Mouse (Mus musculus): ENCODE measurements around the gene Supt16. TPM values are rescaled to one million over a fixed set of nuclear protein-coding genes. Genes with fewer than 3 reads are reported as not detected.

The Supt16 gene
- polyA plus RNA-seq, 1 experiment, result 224 TPM

- H3K27me3 ChIP-seq (ENCODE audit: control insufficient read depth, insufficient read depth, low read length, poor library complexity, severe bottlenecking), result no peaks in the 10 kb centered on the region
- peaks cover 11% of the 10 kb centered on the region for H3K36me3 ChIP-seq (ENCODE audit: control insufficient read depth, insufficient read depth, low read length, poor library complexity, severe bottlenecking)
- no peak overlapping the region for H3K9ac ChIP-seq (ENCODE audit: low read depth, poor library complexity, severe bottlenecking)
- H3K4me3 ChIP-seq (ENCODE audit: low read depth, low read length), result no peak overlapping the region
- no peak for TF ChIP-seq CTCF (IDR thresholded peaks at IDR 0.05; ENCODE audit: low read depth, low read length)
- no peak for TF ChIP-seq EP300 (IDR thresholded peaks at IDR 0.05; ENCODE audit: insufficient read depth, low read depth, low read length)
- TF ChIP-seq POLR2A (IDR thresholded peaks at IDR 0.05; ENCODE audit: insufficient read depth, low read length), result no peak
- no peak overlapping the region for H3K27ac ChIP-seq (ENCODE audit: insufficient read depth, low read length)
- H3K9me3 ChIP-seq (replicated peaks; ENCODE audit: control insufficient read depth, insufficient read depth, low read length, poor library complexity, severe bottlenecking), result no peaks in the 10 kb centered on the region
- no peaks in the 10 kb centered on the region for H3K4me1 ChIP-seq (ENCODE audit: control insufficient read depth, insufficient read depth, low read length)
These were observed 42.2 kb downstream of the Supt16 start for GRCm38 (mm10) chr14:52155008-52155407.

- Histone ChIP-seq H3K36me3 (ENCODE audit: control insufficient read depth, insufficient read depth, low read length, poor library complexity, severe bottlenecking) (no peaks in the 10 kb centered on the region), H3K4me1 (ENCODE audit: control insufficient read depth, insufficient read depth, low read length) (no peaks in the 10 kb centered on the region), H3K9me3 (replicated peaks; ENCODE audit: control insufficient read depth, insufficient read depth, low read length, poor library complexity, severe bottlenecking) (no peaks in the 10 kb centered on the region), H3K4me3 (ENCODE audit: low read depth, low read length) (no peak overlapping the region), H3K27me3 (ENCODE audit: control insufficient read depth, insufficient read depth, low read length, poor library complexity, severe bottlenecking) (no peaks in the 10 kb centered on the region), H3K9ac (ENCODE audit: low read depth, poor library complexity, severe bottlenecking) (no peak overlapping the region), H3K27ac (ENCODE audit: insufficient read depth, low read length) (no peak overlapping the region)
- TF ChIP-seq CTCF (IDR thresholded peaks at IDR 0.05; ENCODE audit: low read depth, low read length) (no peak), POLR2A (IDR thresholded peaks at IDR 0.05; ENCODE audit: insufficient read depth, low read length) (no peak), EP300 (IDR thresholded peaks at IDR 0.05; ENCODE audit: insufficient read depth, low read depth, low read length) (no peak)
These were observed 44.6 kb downstream of the Supt16 start for GRCm38 (mm10) chr14:52152613-52153012.

GRCm38 (mm10) chr14:52152179-52152578 is 45.0 kb downstream of the Supt16 start:
- Histone ChIP-seq H3K9ac (ENCODE audit: low read depth, poor library complexity, severe bottlenecking) (no peak overlapping the region), H3K27ac (ENCODE audit: insufficient read depth, low read length) (no peak overlapping the region), H3K4me3 (ENCODE audit: low read depth, low read length) (no peak overlapping the region), H3K27me3 (ENCODE audit: control insufficient read depth, insufficient read depth, low read length, poor library complexity, severe bottlenecking) (no peaks in the 10 kb centered on the region), H3K9me3 (replicated peaks; ENCODE audit: control insufficient read depth, insufficient read depth, low read length, poor library complexity, severe bottlenecking) (no peaks in the 10 kb centered on the region), H3K4me1 (ENCODE audit: control insufficient read depth, insufficient read depth, low read length) (no peaks in the 10 kb centered on the region), H3K36me3 (ENCODE audit: control insufficient read depth, insufficient read depth, low read length, poor library complexity, severe bottlenecking) (no peaks in the 10 kb centered on the region)
- no peak for TF ChIP-seq EP300 (IDR thresholded peaks at IDR 0.05; ENCODE audit: insufficient read depth, low read depth, low read length)
- TF ChIP-seq CTCF (IDR thresholded peaks at IDR 0.05; ENCODE audit: low read depth, low read length), result no peak
- no peak for TF ChIP-seq POLR2A (IDR thresholded peaks at IDR 0.05; ENCODE audit: insufficient read depth, low read length)

- Histone ChIP-seq H3K27ac (ENCODE audit: insufficient read depth, low read length) (no peak overlapping the region), H3K4me3 (ENCODE audit: low read depth, low read length) (no peak overlapping the region), H3K9ac (ENCODE audit: low read depth, poor library complexity, severe bottlenecking) (no peak overlapping the region), H3K27me3 (ENCODE audit: control insufficient read depth, insufficient read depth, low read length, poor library complexity, severe bottlenecking) (no peaks in the 10 kb centered on the region), H3K9me3 (replicated peaks; ENCODE audit: control insufficient read depth, insufficient read depth, low read length, poor library complexity, severe bottlenecking) (no peaks in the 10 kb centered on the region), H3K4me1 (ENCODE audit: control insufficient read depth, insufficient read depth, low read length) (no peaks in the 10 kb centered on the region), H3K36me3 (ENCODE audit: control insufficient read depth, insufficient read depth, low read length, poor library complexity, severe bottlenecking) (no peaks in the 10 kb centered on the region)
- TF ChIP-seq POLR2A (IDR thresholded peaks at IDR 0.05; ENCODE audit: insufficient read depth, low read length) (no peak), EP300 (IDR thresholded peaks at IDR 0.05; ENCODE audit: insufficient read depth, low read depth, low read length) (no peak), CTCF (IDR thresholded peaks at IDR 0.05; ENCODE audit: low read depth, low read length) (no peak)
These were observed 47.3 kb downstream of the Supt16 start for GRCm38 (mm10) chr14:52149888-52150287.

GRCm38 (mm10) chr14:52146540-52146939 is 50.7 kb downstream of the Supt16 start:
- no peak for TF ChIP-seq CTCF (IDR thresholded peaks at IDR 0.05; ENCODE audit: low read depth, low read length)
- no peak for TF ChIP-seq EP300 (IDR thresholded peaks at IDR 0.05; ENCODE audit: insufficient read depth, low read depth, low read length)
- TF ChIP-seq POLR2A (IDR thresholded peaks at IDR 0.05; ENCODE audit: insufficient read depth, low read length), result no peak
- H3K9me3 ChIP-seq (replicated peaks; ENCODE audit: control insufficient read depth, insufficient read depth, low read length, poor library complexity, severe bottlenecking), result no peaks in the 10 kb centered on the region
- no peak overlapping the region for H3K27ac ChIP-seq (ENCODE audit: insufficient read depth, low read length)
- no peaks in the 10 kb centered on the region for H3K27me3 ChIP-seq (ENCODE audit: control insufficient read depth, insufficient read depth, low read length, poor library complexity, severe bottlenecking)
- no peaks in the 10 kb centered on the region for H3K4me1 ChIP-seq (ENCODE audit: control insufficient read depth, insufficient read depth, low read length)
- no peaks in the 10 kb centered on the region for H3K36me3 ChIP-seq (ENCODE audit: control insufficient read depth, insufficient read depth, low read length, poor library complexity, severe bottlenecking)
- no peak overlapping the region for H3K9ac ChIP-seq (ENCODE audit: low read depth, poor library complexity, severe bottlenecking)
- no peak overlapping the region for H3K4me3 ChIP-seq (ENCODE audit: low read depth, low read length)

GRCm38 (mm10) chr14:52144165-52144564 is 53.1 kb downstream of the Supt16 start:
- Histone ChIP-seq H3K4me3 (ENCODE audit: low read depth, low read length) (no peak overlapping the region), H3K36me3 (ENCODE audit: control insufficient read depth, insufficient read depth, low read length, poor library complexity, severe bottlenecking) (no peaks in the 10 kb centered on the region), H3K27me3 (ENCODE audit: control insufficient read depth, insufficient read depth, low read length, poor library complexity, severe bottlenecking) (no peaks in the 10 kb centered on the region), H3K9me3 (replicated peaks; ENCODE audit: control insufficient read depth, insufficient read depth, low read length, poor library complexity, severe bottlenecking) (no peaks in the 10 kb centered on the region), H3K27ac (ENCODE audit: insufficient read depth, low read length) (no peak overlapping the region), H3K4me1 (ENCODE audit: control insufficient read depth, insufficient read depth, low read length) (no peaks in the 10 kb centered on the region), H3K9ac (ENCODE audit: low read depth, poor library complexity, severe bottlenecking) (no peak overlapping the region)
- TF ChIP-seq POLR2A (IDR thresholded peaks at IDR 0.05; ENCODE audit: insufficient read depth, low read length) (no peak), CTCF (IDR thresholded peaks at IDR 0.05; ENCODE audit: low read depth, low read length) (no peak), EP300 (IDR thresholded peaks at IDR 0.05; ENCODE audit: insufficient read depth, low read depth, low read length) (no peak)
